Mouse (Mus musculus): ENCODE data around the gene Itpr1. TPM values are rescaled to one million over a fixed set of nuclear protein-coding genes. Genes with fewer than 3 reads are reported as not detected.
A peak's percentile ranks its signal among the peaks of the same experiment; 100 is the strongest.

Itpr1 gene
- polyA plus RNA-seq, 1 experiment from 2014 or later, result 15.0 TPM

DNA sequence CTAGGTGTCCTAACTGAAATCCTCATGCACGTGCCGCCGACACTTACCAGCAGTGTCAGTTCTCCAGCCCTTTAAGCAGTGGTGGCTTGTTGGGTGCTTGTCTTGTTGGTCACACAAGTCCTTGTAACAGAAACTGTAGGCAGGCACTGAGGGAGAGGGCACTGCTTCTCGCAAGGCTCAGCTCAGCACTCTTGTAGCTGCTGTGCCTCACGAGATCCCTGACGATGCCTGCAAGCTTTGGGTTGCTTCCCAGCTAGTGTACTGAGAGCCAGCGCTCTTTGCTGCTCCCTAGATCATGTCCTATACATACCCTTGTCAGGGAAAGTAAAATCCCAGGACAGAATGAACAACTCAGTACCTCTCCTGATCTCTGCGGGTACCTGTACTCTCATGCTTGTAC, 117.6 kb downstream of the Itpr1 start:
- no peak overlapping the region for H3K4me3 ChIP-seq (replicated peaks; ENCODE audit: low read length)
- WGBS, result 83% methylated on average over 8 of the region's 8 CpGs
- no peaks in the 10 kb centered on the region for H3K27me3 ChIP-seq (replicated peaks; ENCODE audit: control insufficient read depth, insufficient read depth, low read length)
- H3K4me1 ChIP-seq (replicated peaks; ENCODE audit: control insufficient read depth, insufficient read depth, low read length), result peaks cover 15% of the 10 kb centered on the region
- H3K9me3 ChIP-seq (ENCODE audit: control insufficient read depth, low read length), result no peaks in the 10 kb centered on the region
- no peak overlapping the region for H3K9ac ChIP-seq (replicated peaks; ENCODE audit: low read depth, low read length)
- H3K27ac ChIP-seq (ENCODE audit: low read length), result no peak overlapping the region
- H3K36me3 ChIP-seq (ENCODE audit: control insufficient read depth, insufficient read depth), result no peaks in the 10 kb centered on the region
- no peak for ATAC-seq
- H3K4me2 ChIP-seq (ENCODE audit: low read length), result no peak overlapping the region

DNA sequence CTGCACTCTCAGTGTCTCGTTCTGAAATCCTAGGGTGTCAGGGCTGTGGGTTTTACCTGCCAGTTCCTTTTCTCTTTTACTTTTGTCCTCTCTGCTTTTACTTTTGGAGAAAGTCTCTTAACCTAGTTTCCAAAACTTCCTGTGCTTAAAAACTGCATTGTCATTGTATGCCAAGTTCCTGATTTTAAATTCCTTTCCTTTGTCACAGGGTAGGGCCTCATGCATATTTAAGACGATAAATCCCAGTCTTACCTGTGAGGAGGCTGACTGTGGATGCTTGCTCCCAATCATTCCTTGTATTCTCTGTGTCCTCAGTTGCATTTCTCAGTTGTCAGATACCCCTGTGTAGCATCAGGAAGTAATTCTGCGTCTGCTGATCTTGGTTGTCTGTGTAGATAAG, 118.4 kb downstream of the Itpr1 start:
- H3K9me3 ChIP-seq (ENCODE audit: control insufficient read depth, low read length), result no peaks in the 10 kb centered on the region
- no peak for ATAC-seq
- H3K4me1 ChIP-seq (replicated peaks; ENCODE audit: control insufficient read depth, insufficient read depth, low read length), result peaks cover 21% of the 10 kb centered on the region
- no peak overlapping the region for H3K4me2 ChIP-seq (ENCODE audit: low read length)
- no peaks in the 10 kb centered on the region for H3K27me3 ChIP-seq (replicated peaks; ENCODE audit: control insufficient read depth, insufficient read depth, low read length)
- H3K27ac ChIP-seq (ENCODE audit: low read length), result no peak overlapping the region
- H3K9ac ChIP-seq (replicated peaks; ENCODE audit: low read depth, low read length), result no peak overlapping the region
- no peaks in the 10 kb centered on the region for H3K36me3 ChIP-seq (ENCODE audit: control insufficient read depth, insufficient read depth)
- H3K4me3 ChIP-seq (replicated peaks; ENCODE audit: low read length), result no peak overlapping the region
- 81% methylated on average over 3 of the region's 3 CpGs for WGBS

DNA sequence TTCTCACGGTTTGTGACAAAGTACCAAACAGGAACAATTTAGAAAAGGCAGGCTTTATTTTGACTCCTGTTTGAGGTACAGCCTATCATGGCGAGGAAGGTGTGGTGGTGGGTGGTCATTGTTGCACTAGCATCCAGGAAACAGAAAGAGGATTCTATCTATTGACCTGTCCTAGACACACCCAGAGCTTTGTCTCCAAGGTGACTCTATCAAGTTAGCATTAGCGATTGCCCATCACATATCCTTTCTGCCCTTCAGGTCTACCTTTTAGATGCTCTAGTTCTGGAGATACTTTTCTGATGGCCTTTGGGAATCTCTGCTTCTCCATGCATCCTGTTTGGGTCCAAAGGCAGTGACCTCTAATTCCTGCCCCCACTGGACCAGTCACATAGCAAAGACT, 121.2 kb downstream of the Itpr1 start:
- Histone ChIP-seq H3K27ac (ENCODE audit: low read length) (no peak overlapping the region; the same call in 1 of the 2 replicates), H3K4me1 (replicated peaks; ENCODE audit: control insufficient read depth, insufficient read depth, low read length) (peaks cover 24% of the 10 kb centered on the region), H3K4me3 (replicated peaks; ENCODE audit: low read length) (no peak overlapping the region), H3K9ac (replicated peaks; ENCODE audit: low read depth, low read length) (no peak overlapping the region), H3K4me2 (ENCODE audit: low read length) (no peak overlapping the region), H3K9me3 (ENCODE audit: control insufficient read depth, low read length) (no peaks in the 10 kb centered on the region), H3K36me3 (ENCODE audit: control insufficient read depth, insufficient read depth) (no peaks in the 10 kb centered on the region), H3K27me3 (replicated peaks; ENCODE audit: control insufficient read depth, insufficient read depth, low read length) (no peaks in the 10 kb centered on the region)
- no peak for ATAC-seq
- 86% methylated on average over 3 of the region's 3 CpGs for WGBS

DNA sequence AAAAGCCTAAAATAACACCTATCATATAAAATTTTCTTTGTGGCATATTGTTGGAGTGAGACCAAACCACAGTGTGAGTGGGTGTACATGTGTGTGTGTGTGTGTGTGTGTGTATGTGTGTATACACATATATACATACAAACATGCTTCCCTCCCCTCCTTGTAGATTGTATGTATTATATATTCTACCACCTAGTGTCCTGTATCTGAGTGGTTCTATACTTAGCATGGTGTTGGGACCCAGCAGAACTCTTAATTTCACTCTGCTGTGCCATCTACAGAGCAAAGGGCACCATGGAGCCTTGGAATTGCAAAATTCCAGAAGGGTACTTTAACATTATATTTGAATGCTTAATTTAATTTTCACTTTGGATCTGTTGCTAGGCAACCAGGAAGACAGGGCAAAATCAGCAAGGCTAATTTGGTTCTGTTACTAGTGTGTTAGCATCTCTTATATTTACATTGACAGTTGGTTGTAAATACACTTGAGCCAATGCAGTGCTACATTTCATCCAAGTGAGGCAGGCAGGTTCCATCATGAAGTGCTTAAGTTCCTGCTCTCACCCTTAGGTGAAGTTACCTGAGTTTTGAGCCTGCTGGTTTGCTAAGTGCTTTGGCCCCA, 122.4 kb downstream of the Itpr1 start:
- H3K4me3 ChIP-seq (replicated peaks; ENCODE audit: low read length), result no peak overlapping the region
- peaks cover 24% of the 10 kb centered on the region for H3K4me1 ChIP-seq (replicated peaks; ENCODE audit: control insufficient read depth, insufficient read depth, low read length)
- H3K4me2 ChIP-seq (ENCODE audit: low read length), result no peak overlapping the region
- H3K9me3 ChIP-seq (ENCODE audit: control insufficient read depth, low read length), result no peaks in the 10 kb centered on the region
- H3K27ac ChIP-seq (ENCODE audit: low read length), result peak overlapping the region; percentile 26
- no peak overlapping the region for H3K9ac ChIP-seq (replicated peaks; ENCODE audit: low read depth, low read length)
- H3K36me3 ChIP-seq (ENCODE audit: control insufficient read depth, insufficient read depth), result no peaks in the 10 kb centered on the region
- ATAC-seq, result peak; percentile 76
- no peaks in the 10 kb centered on the region for H3K27me3 ChIP-seq (replicated peaks; ENCODE audit: control insufficient read depth, insufficient read depth, low read length)

GRCm38 (mm10) chr6:108336506-108336905, 123.6 kb downstream of the Itpr1 start:
- Histone ChIP-seq H3K4me2 (ENCODE audit: low read length) (no peak overlapping the region), H3K27ac (ENCODE audit: low read length) (no peak overlapping the region; the same call in 1 of the 2 replicates), H3K4me1 (replicated peaks; ENCODE audit: control insufficient read depth, insufficient read depth, low read length) (peaks cover 24% of the 10 kb centered on the region), H3K9ac (replicated peaks; ENCODE audit: low read depth, low read length) (no peak overlapping the region), H3K9me3 (ENCODE audit: control insufficient read depth, low read length) (no peaks in the 10 kb centered on the region), H3K27me3 (replicated peaks; ENCODE audit: control insufficient read depth, insufficient read depth, low read length) (no peaks in the 10 kb centered on the region), H3K36me3 (ENCODE audit: control insufficient read depth, insufficient read depth) (no peaks in the 10 kb centered on the region), H3K4me3 (replicated peaks; ENCODE audit: low read length) (no peak overlapping the region)
- ATAC-seq, result no peak
- 95% methylated on average over 6 of the region's 6 CpGs for WGBS

- Histone ChIP-seq H3K9ac (replicated peaks; ENCODE audit: low read depth, low read length) (no peak overlapping the region), H3K9me3 (ENCODE audit: control insufficient read depth, low read length) (no peaks in the 10 kb centered on the region), H3K27me3 (replicated peaks; ENCODE audit: control insufficient read depth, insufficient read depth, low read length) (no peaks in the 10 kb centered on the region), H3K4me1 (replicated peaks; ENCODE audit: control insufficient read depth, insufficient read depth, low read length) (peaks cover 24% of the 10 kb centered on the region), H3K4me2 (ENCODE audit: low read length) (no peak overlapping the region), H3K27ac (ENCODE audit: low read length) (no peak overlapping the region), H3K36me3 (ENCODE audit: control insufficient read depth, insufficient read depth) (no peaks in the 10 kb centered on the region), H3K4me3 (replicated peaks; ENCODE audit: low read length) (no peak overlapping the region)
- ATAC-seq, result no peak
- 65% methylated on average over 6 of the region's 6 CpGs for WGBS
Measured at GRCm38 (mm10) chr6:108337289-108337688, 124.4 kb downstream of the Itpr1 start.

DNA sequence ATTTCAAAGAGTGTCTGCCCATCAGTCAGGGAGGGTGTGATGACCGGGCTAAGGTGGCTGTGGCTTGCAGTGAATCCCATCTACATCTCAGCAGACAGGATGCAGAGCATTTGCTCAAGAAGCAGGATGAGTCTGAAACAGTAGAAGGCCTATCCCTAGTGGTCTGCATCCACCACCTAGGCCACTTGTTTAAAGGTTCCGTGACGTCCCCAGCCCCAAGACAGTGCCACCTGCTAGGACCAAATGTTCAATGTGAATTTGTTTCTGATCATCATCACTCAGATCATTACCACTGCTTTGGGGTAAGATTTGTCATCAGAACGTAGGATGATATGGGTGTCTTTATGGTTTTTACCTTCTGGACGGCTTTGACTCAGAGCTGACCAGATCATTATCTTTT, 125.5 kb downstream of the Itpr1 start:
- H3K27ac ChIP-seq (ENCODE audit: low read length), result no peak overlapping the region
- no peak for ATAC-seq
- H3K4me3 ChIP-seq (replicated peaks; ENCODE audit: low read length), result no peak overlapping the region
- 91% methylated on average over 5 of the region's 5 CpGs for WGBS
- H3K4me1 ChIP-seq (replicated peaks; ENCODE audit: control insufficient read depth, insufficient read depth, low read length), result peaks cover 24% of the 10 kb centered on the region
- no peaks in the 10 kb centered on the region for H3K9me3 ChIP-seq (ENCODE audit: control insufficient read depth, low read length)
- no peaks in the 10 kb centered on the region for H3K27me3 ChIP-seq (replicated peaks; ENCODE audit: control insufficient read depth, insufficient read depth, low read length)
- no peak overlapping the region for H3K4me2 ChIP-seq (ENCODE audit: low read length)
- H3K36me3 ChIP-seq (ENCODE audit: control insufficient read depth, insufficient read depth), result no peaks in the 10 kb centered on the region
- H3K9ac ChIP-seq (replicated peaks; ENCODE audit: low read depth, low read length), result no peak overlapping the region

GRCm38 (mm10) chr6:108342989-108343388, 130.1 kb downstream of the Itpr1 start:
- Histone ChIP-seq H3K27ac (ENCODE audit: low read length) (no peak overlapping the region), H3K27me3 (replicated peaks; ENCODE audit: control insufficient read depth, insufficient read depth, low read length) (no peaks in the 10 kb centered on the region), H3K4me3 (replicated peaks; ENCODE audit: low read length) (no peak overlapping the region), H3K36me3 (ENCODE audit: control insufficient read depth, insufficient read depth) (no peaks in the 10 kb centered on the region), H3K4me2 (ENCODE audit: low read length) (no peak overlapping the region), H3K4me1 (replicated peaks; ENCODE audit: control insufficient read depth, insufficient read depth, low read length) (no peaks in the 10 kb centered on the region), H3K9ac (replicated peaks; ENCODE audit: low read depth, low read length) (no peak overlapping the region), H3K9me3 (ENCODE audit: control insufficient read depth, low read length) (no peaks in the 10 kb centered on the region)
- no peak for ATAC-seq
- WGBS, result 85% methylated on average over 5 of the region's 5 CpGs

GRCm38 (mm10) chr6:108343781-108344310, 130.9 kb downstream of the Itpr1 start:
- H3K4me3 ChIP-seq (replicated peaks; ENCODE audit: low read length), result no peak overlapping the region
- ATAC-seq, result no peak
- no peak overlapping the region for H3K4me2 ChIP-seq (ENCODE audit: low read length)
- H3K27me3 ChIP-seq (replicated peaks; ENCODE audit: control insufficient read depth, insufficient read depth, low read length), result no peaks in the 10 kb centered on the region
- H3K9ac ChIP-seq (replicated peaks; ENCODE audit: low read depth, low read length), result no peak overlapping the region
- no peak overlapping the region for H3K27ac ChIP-seq (ENCODE audit: low read length)
- WGBS, result 80% methylated on average over 4 of the region's 4 CpGs
- H3K9me3 ChIP-seq (ENCODE audit: control insufficient read depth, low read length), result no peaks in the 10 kb centered on the region
- H3K4me1 ChIP-seq (replicated peaks; ENCODE audit: control insufficient read depth, insufficient read depth, low read length), result no peaks in the 10 kb centered on the region
- no peaks in the 10 kb centered on the region for H3K36me3 ChIP-seq (ENCODE audit: control insufficient read depth, insufficient read depth)

- no peak overlapping the region for H3K4me3 ChIP-seq (replicated peaks; ENCODE audit: low read length)
- no peak overlapping the region for H3K27ac ChIP-seq (ENCODE audit: low read length)
- ATAC-seq, result no peak
- H3K4me1 ChIP-seq (replicated peaks; ENCODE audit: control insufficient read depth, insufficient read depth, low read length), result no peaks in the 10 kb centered on the region
- no peak overlapping the region for H3K4me2 ChIP-seq (ENCODE audit: low read length)
- no peak overlapping the region for H3K9ac ChIP-seq (replicated peaks; ENCODE audit: low read depth, low read length)
- 83% methylated on average over 2 of the region's 2 CpGs for WGBS
- no peaks in the 10 kb centered on the region for H3K27me3 ChIP-seq (replicated peaks; ENCODE audit: control insufficient read depth, insufficient read depth, low read length)
- no peaks in the 10 kb centered on the region for H3K36me3 ChIP-seq (ENCODE audit: control insufficient read depth, insufficient read depth)
- no peaks in the 10 kb centered on the region for H3K9me3 ChIP-seq (ENCODE audit: control insufficient read depth, low read length)
Measured at GRCm38 (mm10) chr6:108350801-108351200, 137.9 kb downstream of the Itpr1 start.
